Mouse (Mus musculus) embryo, embryonic 10.5 days (tissue): ENCODE measurements at regions not wholly inside any gene's neighbourhood (a gene's known extent, or its start where the extent isn't known, plus 50 kb on each side); places are given as distances from the start of the nearest gene placed in this dataset.

Source experiments
- DNase-seq: peaks from one replicate; pipeline ENCODE4 v3.0.0-alpha.2; 2015; ENCODE audit warnings: low spot score

- no peak for DNase-seq
These were observed 61.5 kb upstream of the Sp8 start for GRCm38 (mm10) chr12:118784643-118785042.

GRCm38 (mm10) chr12:118781978-118782377 lies 64.2 kb upstream of the Sp8 start:
- DNase-seq, result no peak

- no peak for DNase-seq
These were observed 70.6 kb upstream of the Sp8 start for GRCm38 (mm10) chr12:118775463-118776064.

- no peak for DNase-seq
These were observed 73.3 kb upstream of the Sp8 start for GRCm38 (mm10) chr12:118772790-118773189.

GRCm38 (mm10) chr12:118766472-118766871 lies 79.7 kb upstream of the Sp8 start:
- DNase-seq, result no peak

GRCm38 (mm10) chr12:118754076-118754475 lies 92.1 kb upstream of the Sp8 start:
- DNase-seq, result no peak

- DNase-seq, result no peak
These were observed 107.0 kb upstream of the Sp8 start for GRCm38 (mm10) chr12:118739103-118739502.

GRCm38 (mm10) chr12:118725891-118726290 lies 120.2 kb upstream of the Sp8 start:
- DNase-seq, result no peak

- DNase-seq, result peak; percentile 4
These were observed 126.1 kb upstream of the Sp8 start for GRCm38 (mm10) chr12:118719878-118720573.

GRCm38 (mm10) chr12:118716824-118717223 lies 129.3 kb upstream of the Sp8 start:
- no peak for DNase-seq

- no peak for DNase-seq
These were observed 139.5 kb upstream of the Sp8 start for GRCm38 (mm10) chr12:118706626-118707025.

GRCm38 (mm10) chr12:118704826-118705225 lies 141.3 kb upstream of the Sp8 start:
- DNase-seq, result no peak

- DNase-seq, result peak; percentile 7
These were observed 142.4 kb upstream of the Sp8 start for GRCm38 (mm10) chr12:118703730-118704129.

- DNase-seq, result peak; percentile 21
These were observed 143.0 kb upstream of the Sp8 start for GRCm38 (mm10) chr12:118703068-118703662.

GRCm38 (mm10) chr12:118701838-118702237 lies 144.3 kb upstream of the Sp8 start:
- DNase-seq, result no peak

GRCm38 (mm10) chr12:118698110-118698509 lies 148.0 kb upstream of the Sp8 start:
- no peak for DNase-seq

GRCm38 (mm10) chr12:118694701-118695100 lies 151.4 kb upstream of the Sp8 start:
- no peak for DNase-seq

GRCm38 (mm10) chr12:118682902-118683301 lies 163.2 kb upstream of the Sp8 start:
- no peak for DNase-seq

- no peak for DNase-seq
These were observed 168.1 kb upstream of the Sp8 start for GRCm38 (mm10) chr12:118677989-118678388.

GRCm38 (mm10) chr12:118661575-118661974 lies 184.6 kb upstream of the Sp8 start:
- peak; percentile 57 for DNase-seq

- peak; percentile 80 for DNase-seq
These were observed 185.0 kb upstream of the Sp8 start for GRCm38 (mm10) chr12:118661214-118661486.

- DNase-seq, result peak; percentile 64
These were observed 185.5 kb upstream of the Sp8 start for GRCm38 (mm10) chr12:118660384-118661213.
